Mouse (Mus musculus) spleen, adult 10 weeks (tissue): ENCODE data around the gene Slc50a1. TPM values are rescaled to one million over a fixed set of nuclear protein-coding genes. Genes with fewer than 3 reads are reported as not detected.

Experiments used
- polyA plus RNA-seq: library from polyadenylated mRNA; stranded (reverse); fragments of 350-450 nt; fragmentation: Illumina TruSeq; extraction: RNeasy Lipid Tissue Mini Kit (QIAGEN cat#74804); gene quantifications from one replicate; pipeline ENCODE4 v1.2.3, GENCODE M21; 2015; ENCODE audit warnings: low replicate concordance; ENCODE audit not compliant: insufficient read depth

Slc50a1 gene
- 93.1 TPM for polyA plus RNA-seq

GRCm38 (mm10) chr3:89270051-89270755 is at the start of gene Slc50a1:
Slc50a1 (minus strand) TSS chr3:89270570.

GRCm38 (mm10) chr3:89280606-89281511 is 10.5 kb upstream of the Slc50a1 start, which contains the start of gene Efna1:
Efna1 (minus strand) TSS chr3:89281142.

GRCm38 (mm10) chr3:89259076-89259475 is 11.3 kb downstream of the Slc50a1 start, which contains the start of gene Dpm3:
Dpm3 (plus strand) TSS chr3:89259358.

GRCm38 (mm10) chr3:89246261-89247100 is 23.9 kb downstream of the Slc50a1 start, which contains the start of gene Trim46:
Trim46 (minus strand) TSS chr3:89246309.

GRCm38 (mm10) chr3:89245688-89246171 is 24.6 kb downstream of the Slc50a1 start, which contains the start of gene Krtcap2:
Krtcap2 (plus strand) TSS chr3:89245966.

GRCm38 (mm10) chr3:89228836-89229235 is 41.5 kb downstream of the Slc50a1 start, which contains the start of gene Muc1:
Muc1 (plus strand) TSS chr3:89229057.

GRCm38 (mm10) chr3:89226900-89227299 is 43.5 kb downstream of the Slc50a1 start, which contains the start of gene Mtx1:
Mtx1 (minus strand) TSS chr3:89227088.

Other genes starting within 250 kb of the Slc50a1 start
- 22.4 TPM for gene Rusc1, start 177.3 kb downstream of the Slc50a1 start, polyA plus RNA-seq
- not detected for gene Gm43738, start 169.5 kb downstream of the Slc50a1 start, polyA plus RNA-seq
- 37.3 TPM for gene Fdps, start 168.6 kb downstream of the Slc50a1 start, polyA plus RNA-seq
- gene Pklr, start 134.4 kb downstream of the Slc50a1 start, polyA plus RNA-seq, result 1.8 TPM
- 0.23 TPM for gene Hcn3, start 110.4 kb downstream of the Slc50a1 start, polyA plus RNA-seq
- 91.6 TPM for gene Clk2, start 105.8 kb downstream of the Slc50a1 start, polyA plus RNA-seq
- 49.7 TPM for gene Scamp3, start 93.1 kb downstream of the Slc50a1 start, polyA plus RNA-seq
- gene Fam189b, start 87.4 kb downstream of the Slc50a1 start, polyA plus RNA-seq, result 19.3 TPM
- gene Gba, start 67.6 kb downstream of the Slc50a1 start, polyA plus RNA-seq, result 71.7 TPM
- 2.9 TPM for gene Thbs3, start 55.4 kb downstream of the Slc50a1 start, polyA plus RNA-seq
- gene Mtx1, start 43.5 kb downstream of the Slc50a1 start, polyA plus RNA-seq, result 58.4 TPM
- gene Muc1, start 41.5 kb downstream of the Slc50a1 start, polyA plus RNA-seq, result 0.52 TPM
- 83.8 TPM for gene Krtcap2, start 24.6 kb downstream of the Slc50a1 start, polyA plus RNA-seq
- 0.54 TPM for gene Trim46, start 24.3 kb downstream of the Slc50a1 start, polyA plus RNA-seq
- gene Dpm3, start 11.2 kb downstream of the Slc50a1 start, polyA plus RNA-seq, result 3.5 TPM
- gene Efna1, start 10.6 kb upstream of the Slc50a1 start, polyA plus RNA-seq, result 3.6 TPM
- not detected for gene Efna3, start 52.4 kb upstream of the Slc50a1 start, polyA plus RNA-seq
- gene Efna4, start 67.5 kb upstream of the Slc50a1 start, polyA plus RNA-seq, result not detected
- 18.7 TPM for gene Adam15, start 79.4 kb upstream of the Slc50a1 start, polyA plus RNA-seq
- gene Dcst2, start 91.4 kb upstream of the Slc50a1 start, polyA plus RNA-seq, result 0.36 TPM
- gene Dcst1, start 94.7 kb upstream of the Slc50a1 start, polyA plus RNA-seq, result 0.44 TPM
- gene Zbtb7b, start 124.2 kb upstream of the Slc50a1 start, polyA plus RNA-seq, result 14.7 TPM
- 5.6 TPM for gene Lenep, start 132.2 kb upstream of the Slc50a1 start, polyA plus RNA-seq
- 16.6 TPM for gene Flad1, start 141.3 kb upstream of the Slc50a1 start, polyA plus RNA-seq
- gene Cks1b, start 147.8 kb upstream of the Slc50a1 start, polyA plus RNA-seq, result 31.1 TPM
- gene Shc1, start 147.9 kb upstream of the Slc50a1 start, polyA plus RNA-seq, result 56.3 TPM
- 34.0 TPM for gene Pygo2, start 159.6 kb upstream of the Slc50a1 start, polyA plus RNA-seq
- gene Pbxip1, start 166.1 kb upstream of the Slc50a1 start, polyA plus RNA-seq, result 51.6 TPM
- gene Pmvk, start 184.0 kb upstream of the Slc50a1 start, polyA plus RNA-seq, result 16.0 TPM
- 0.35 TPM for gene Kcnn3, start 249.6 kb upstream of the Slc50a1 start, polyA plus RNA-seq